Mouse (Mus musculus) mouse embryonic stem cell (cell line): Measurements from ENCODE around the gene Tspan7.

Experiments used
- in situ Hi-C, 2 experiments: fragments of 300-500 bp; cut with MboI; formaldehyde crosslinking; loops; 1 replicate in 1 of 2; 3 replicates in 1 of 2; pipeline ENCODE4 v1.14.3; 2019 to 2020; ENCODE audit warnings: low sequenced_read_pairs in 2 of 2, low pct_unique_long_range_greater_than_20kb in 1 of 2, mixed read lengths in 1 of 2; ENCODE audit not compliant: unreplicated experiment in 1 of 2

Tspan7 gene

GRCm38 (mm10) chrX:10484872-10485569 is at the start of gene Tspan7:
Gene Tspan7, plus strand, starts transcription at chrX:10485158.
- in situ Hi-C loops, result no loop called here

- in situ Hi-C loops, result no loop called here
Measured at GRCm38 (mm10) chrX:10449323-10449980, 35.5 kb upstream of the Tspan7 start.

- in situ Hi-C loops, result no loop called here
Measured at GRCm38 (mm10) chrX:10450143-10451060, 34.6 kb upstream of the Tspan7 start.

GRCm38 (mm10) chrX:10453798-10454197 is 31.2 kb upstream of the Tspan7 start:
- in situ Hi-C loops, result no loop called here

GRCm38 (mm10) chrX:10457256-10457655 is 27.7 kb upstream of the Tspan7 start:
- in situ Hi-C loops, result no loop called here

- in situ Hi-C loops, result no loop called here
Measured at GRCm38 (mm10) chrX:10477088-10477487, 7.9 kb upstream of the Tspan7 start.

- in situ Hi-C loops, result no loop called here
Measured at GRCm38 (mm10) chrX:10479031-10479886, 5.7 kb upstream of the Tspan7 start.

GRCm38 (mm10) chrX:10479943-10480342 is 5.0 kb upstream of the Tspan7 start:
- in situ Hi-C loops, result no loop called here

- in situ Hi-C loops, result no loop called here
Measured at GRCm38 (mm10) chrX:10485664-10486211, 780 bp downstream of the Tspan7 start.

- in situ Hi-C loops, result no loop called here
Measured at GRCm38 (mm10) chrX:10498580-10498979, 13.6 kb downstream of the Tspan7 start.

GRCm38 (mm10) chrX:10502616-10503015 is 17.7 kb downstream of the Tspan7 start:
- in situ Hi-C loops, result no loop called here

GRCm38 (mm10) chrX:10514417-10514816 is 29.5 kb downstream of the Tspan7 start:
- in situ Hi-C loops, result no loop called here

GRCm38 (mm10) chrX:10514971-10515370 is 30.0 kb downstream of the Tspan7 start:
- in situ Hi-C loops, result no loop called here

GRCm38 (mm10) chrX:10516448-10516847 is 31.5 kb downstream of the Tspan7 start:
- in situ Hi-C loops, result no loop called here

GRCm38 (mm10) chrX:10516925-10517324 is 32.0 kb downstream of the Tspan7 start:
- in situ Hi-C loops, result no loop called here

- in situ Hi-C loops, result no loop called here
Measured at GRCm38 (mm10) chrX:10517756-10518155, 32.8 kb downstream of the Tspan7 start.

- in situ Hi-C loops, result no loop called here
Measured at GRCm38 (mm10) chrX:10518510-10518909, 33.6 kb downstream of the Tspan7 start.

GRCm38 (mm10) chrX:10535450-10535849 is 50.5 kb downstream of the Tspan7 start:
- in situ Hi-C loops, result no loop called here
